Mouse (Mus musculus) hindbrain, postnatal 0 days (tissue): ENCODE data around the gene Asb13. TPM values are rescaled to one million over a fixed set of nuclear protein-coding genes. Genes with fewer than 3 reads are reported as not detected.

Experiments
- ATAC-seq: fragments of 200-750 bp; cut with Nextera tagmentation; 2 replicates; pipeline ENCODE4 v1.8.0; 2017; ENCODE audit warnings: mild to moderate bottlenecking, moderate TSS enrichment, moderate library complexity
- DNase-seq: peaks from one replicate; pipeline ENCODE4 v3.0.0-alpha.2; 2015; ENCODE audit warnings: low spot score
- H3K27ac ChIP-seq: fragments of 300-500 bp; sonication (generic); 2 replicates; pipeline ENCODE4 v1.5.1; 2014; ENCODE audit warnings: mild to moderate bottlenecking
- H3K27me3 ChIP-seq: fragments of 300-500 bp; sonication (generic); 2 replicates; pipeline ENCODE4 v1.6.1; 2014; ENCODE audit warnings: low read length, mixed read lengths; ENCODE audit not compliant: insufficient read depth
- H3K36me3 ChIP-seq: fragments of 300-500 bp; sonication (generic); 2 replicates; pipeline ENCODE4 v1.6.1; 2014; ENCODE audit warnings: low read length, mixed read lengths; ENCODE audit not compliant: insufficient read depth
- H3K4me1 ChIP-seq: fragments of 300-500 bp; sonication (generic); 2 replicates; pipeline ENCODE4 v1.6.1; 2014; ENCODE audit warnings: antibody characterized with exemption, low read length, mixed read lengths; ENCODE audit not compliant: insufficient read depth
- H3K4me2 ChIP-seq: fragments of 300-500 bp; sonication (generic); 2 replicates; pipeline ENCODE4 v1.6.1; 2014; ENCODE audit warnings: low read depth, mild to moderate bottlenecking, low read length, moderate library complexity, mixed read lengths
- H3K4me3 ChIP-seq: fragments of 300-500 bp; sonication (generic); 2 replicates; pipeline ENCODE4 v1.5.1; 2014; ENCODE audit warnings: low read length
- H3K9ac ChIP-seq: fragments of 300-500 bp; sonication (generic); replicated peaks from 2 replicates; pipeline ENCODE4 v1.6.1; 2014; ENCODE audit warnings: mild to moderate bottlenecking, low read length, moderate library complexity, mixed read lengths
- H3K9me3 ChIP-seq: fragments of 300-500 bp; sonication (generic); 2 replicates; pipeline ENCODE4 v1.6.1; 2016; ENCODE audit warnings: low read length, mixed read lengths
- CTCF ChIP-seq: IDR thresholded peaks from 2 replicates; pipeline ENCODE4 v1.5.1; 2016; ENCODE audit warnings: antibody characterized with exemption, control low read depth, low read depth
- WGBS: fragments of 180-500 bp; shearing (Covaris S2); extraction: QIAGEN DNeasy Blood & Tissue Kit; methylation state at CpG from one replicate; pipeline ENCODE4 v1.1.7; 2014; 5-methylcytosine and 5-hydroxymethylcytosine counted together
- polyA plus RNA-seq: library from polyadenylated mRNA; unstranded; fragments of >200 nt; fragmentation: Nextera tagmentation; extraction: Ambion mirVana; gene quantifications from 2 replicates; pipeline ENCODE4 v1.2.1, GENCODE M21; 2015
- total RNA-seq: library from RNA; depleted of rRNA; stranded (reverse); fragments of >200 nt; gene quantifications from 2 replicates; pipeline ENCODE4 v1.2.3, GENCODE M21; 2014; rRNA removed

The Asb13 gene
- total and polyA plus RNA-seq, 2 experiments from 2014 or later: 16.5 to 16.6 TPM

DNA sequence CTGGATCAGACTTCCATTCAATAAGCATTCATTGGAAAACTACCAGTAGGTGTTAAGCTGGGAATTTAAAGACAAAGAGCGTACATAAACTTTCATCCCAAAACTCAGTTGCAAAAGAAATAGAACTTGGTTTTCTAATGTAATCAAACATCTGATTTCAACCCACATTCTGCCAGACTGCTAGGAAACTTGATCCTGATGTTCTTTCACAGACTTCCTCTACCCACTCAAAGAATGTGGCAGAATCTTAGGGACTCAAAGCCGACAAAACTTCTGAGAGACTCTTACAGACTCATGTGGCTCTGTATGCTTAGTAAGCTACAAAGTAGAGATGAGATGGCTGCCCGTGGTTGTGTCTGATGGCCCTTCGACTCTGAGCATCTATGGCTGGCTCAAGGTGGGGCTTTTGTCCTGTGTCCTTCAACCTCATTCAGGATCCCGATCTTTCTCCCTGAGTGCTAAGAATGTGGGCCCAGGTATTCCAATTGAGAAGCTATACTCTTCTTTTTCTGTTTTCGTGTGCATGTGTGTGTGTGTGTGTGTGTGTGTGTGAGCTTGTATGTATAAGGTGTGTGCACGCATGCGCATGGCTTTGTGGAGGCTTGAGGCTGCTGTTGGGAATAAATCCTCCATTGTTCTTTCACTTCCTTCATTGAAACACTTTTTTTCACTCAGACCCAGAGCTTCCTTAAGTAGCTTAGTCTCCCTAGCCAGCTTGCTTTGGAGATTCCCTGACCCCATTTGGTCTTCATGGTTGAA is 63.3 kb downstream of the Asb13 start:
- no peaks in the 10 kb centered on the region for H3K36me3 ChIP-seq
- ATAC-seq: no peak
- no peaks in the 10 kb centered on the region for H3K9me3 ChIP-seq
- WGBS: 86% methylated on average over 8 of the region's 8 CpGs
- no peak for TF ChIP-seq CTCF
- H3K4me2 ChIP-seq: no peak overlapping the region
- no peak overlapping the region for H3K4me3 ChIP-seq
- no peak for DNase-seq
- no peak overlapping the region for H3K27ac ChIP-seq
- no peak overlapping the region for H3K9ac ChIP-seq
- H3K4me1 ChIP-seq: no peaks in the 10 kb centered on the region
- no peaks in the 10 kb centered on the region for H3K27me3 ChIP-seq

DNA sequence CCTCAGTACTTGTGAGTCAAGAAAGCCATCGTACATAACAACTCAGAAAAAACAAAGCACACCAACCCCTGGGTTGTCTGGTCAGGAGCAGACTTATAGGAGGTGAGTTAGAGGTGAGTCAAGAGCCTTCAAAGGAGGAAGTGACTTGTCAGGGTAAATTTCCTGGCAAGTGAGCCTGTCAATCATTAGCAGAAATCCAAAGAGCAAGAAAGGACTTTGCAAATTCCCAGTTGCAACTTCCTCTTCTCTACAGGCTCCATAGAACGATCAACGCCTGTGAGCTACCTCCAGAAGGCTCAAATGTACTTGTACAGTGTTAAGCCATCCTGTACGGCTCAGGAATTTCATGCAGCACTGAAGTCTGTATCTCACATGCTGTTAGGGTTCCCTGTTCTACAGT is 66.9 kb downstream of the Asb13 start:
- Histone ChIP-seq H3K4me1 (no peaks in the 10 kb centered on the region), H3K27ac (no peak overlapping the region), H3K36me3 (no peaks in the 10 kb centered on the region), H3K9ac (no peak overlapping the region), H3K4me3 (no peak overlapping the region), H3K4me2 (no peak overlapping the region), H3K27me3 (no peaks in the 10 kb centered on the region), H3K9me3 (no peaks in the 10 kb centered on the region)
- TF ChIP-seq CTCF: no peak
- DNase-seq (no peak), ATAC-seq (no peak)
- WGBS: 86% methylated on average over 4 of the region's 4 CpGs

Other genes starting within 250 kb of the Asb13 start
- 185 and 300 TPM in 2 replicates for gene Gdi2, start 96.0 kb upstream of the Asb13 start, total RNA-seq
- gene Gdi2, start 96.0 kb upstream of the Asb13 start, polyA plus RNA-seq: 396 and 400 TPM in 2 replicates
- 25.4 and 36.7 TPM in 2 replicates for gene Fam208b, start 22.9 kb upstream of the Asb13 start, total RNA-seq
- gene Fam208b, start 22.9 kb upstream of the Asb13 start, polyA plus RNA-seq: 8.4 and 9.9 TPM in 2 replicates
- not detected in 2 replicates for gene Calml3, start 170.3 kb downstream of the Asb13 start, total RNA-seq
- not detected in 2 replicates for gene Calml3, start 170.3 kb downstream of the Asb13 start, polyA plus RNA-seq
- not detected in 2 replicates for gene Calm4, start 203.7 kb downstream of the Asb13 start, total RNA-seq
- gene Calm4, start 203.7 kb downstream of the Asb13 start, polyA plus RNA-seq: 0.16 TPM in 1 of 2 replicates, not detected in the other
- not detected in 2 replicates for gene Calm5, start 220.1 kb downstream of the Asb13 start, total RNA-seq
- not detected in 2 replicates for gene Calm5, start 220.1 kb downstream of the Asb13 start, polyA plus RNA-seq